Mouse (Mus musculus) ES-Bruce4 (cell line): ENCODE data around the gene Cpsf4l.

Experiments used
- CTCF ChIP-seq: IDR thresholded peaks from one replicate; pipeline ENCODE4 v1.8.1; 2011; ENCODE audit warnings: low read depth, low read length
- POLR2A ChIP-seq: IDR thresholded peaks from one replicate; pipeline ENCODE4 v1.8.1; 2011; ENCODE audit warnings: low read length; ENCODE audit not compliant: insufficient read depth

DNA sequence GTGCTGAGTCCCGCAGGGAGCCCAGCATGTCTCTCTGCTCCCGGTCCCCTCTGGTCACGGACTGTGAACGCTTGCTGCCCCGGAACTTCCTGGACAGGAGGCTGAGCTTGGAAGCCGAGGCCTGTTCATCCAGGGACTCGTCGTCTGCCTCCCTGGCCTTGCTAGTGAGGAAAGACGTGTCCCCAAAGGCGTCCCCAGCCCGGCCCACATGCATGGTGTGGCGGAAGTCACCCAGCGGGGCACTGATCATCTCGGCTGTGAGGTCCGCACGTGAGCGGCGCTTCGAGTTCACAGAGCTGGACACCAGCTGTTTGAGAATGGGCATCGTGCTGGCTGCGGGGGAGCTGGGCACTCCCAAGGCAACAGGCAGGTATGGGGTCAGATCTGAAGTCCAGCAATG, 19.4 kb upstream of the Cpsf4l start:
- TF ChIP-seq CTCF: no peak
- no peak for TF ChIP-seq POLR2A
